Mouse (Mus musculus): ENCODE results near the gene Ube4a. TPM values are rescaled to one million over a fixed set of nuclear protein-coding genes. Genes with fewer than 3 reads are reported as not detected.

Ube4a gene
- total RNA-seq, 1 experiment from 2014 or later, result 52.3 TPM

DNA sequence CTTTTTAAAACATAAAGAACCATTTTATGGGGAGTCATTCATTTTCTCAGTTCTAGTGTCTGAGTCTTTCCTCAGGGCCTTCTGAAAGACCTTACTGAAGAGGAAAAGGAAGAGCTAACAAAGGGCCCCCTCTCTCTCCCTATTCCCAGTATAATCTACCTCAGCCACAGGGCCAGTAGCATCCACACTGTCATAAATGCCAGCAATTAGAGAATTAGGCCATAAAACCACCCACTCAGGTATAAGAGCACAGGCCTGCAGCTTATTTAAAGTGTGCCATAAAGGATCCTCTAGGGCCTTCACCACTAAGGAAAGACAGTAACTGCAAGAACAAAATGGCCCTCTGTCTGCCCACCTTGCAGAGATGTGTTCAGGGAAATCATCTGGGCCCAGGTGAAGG is 91.2 kb downstream of the Ube4a start:
- no peak for ATAC-seq (replicated peaks; ENCODE audit: low read depth, poor library complexity, severe bottlenecking)

GRCm38 (mm10) chr9:44873665-44874064 is 91.7 kb downstream of the Ube4a start:
- ATAC-seq (replicated peaks; ENCODE audit: low read depth, poor library complexity, severe bottlenecking), result no peak

Other genes starting within 250 kb of the Ube4a start
- gene Phldb1, start 230.4 kb downstream of the Ube4a start, total RNA-seq (2017), result 7.9 and 9.5 TPM in 2 replicates
- 167 and 196 TPM in 2 replicates for gene Arcn1, start 197.8 kb downstream of the Ube4a start, total RNA-seq (2017)
- gene Ift46, start 197.7 kb downstream of the Ube4a start, total RNA-seq (2017), result 26.1 and 37.7 TPM in 2 replicates
- 0.44 and 1.4 TPM in 2 replicates for gene Tmem25, start 166.3 kb downstream of the Ube4a start, total RNA-seq (2017)
- gene Ttc36, start 162.5 kb downstream of the Ube4a start, total RNA-seq (2017), result not detected in 2 replicates
- 19.9 and 21.1 TPM in 2 replicates for gene Kmt2a, start 84.3 kb downstream of the Ube4a start, total RNA-seq (2017)
- gene Atp5l, start 44.9 kb downstream of the Ube4a start, total RNA-seq (2017), result 118 and 199 TPM in 2 replicates
- 1.4 TPM in 1 of 2 replicates, not detected in the other for gene Cd3g, start 14.8 kb upstream of the Ube4a start, total RNA-seq (2017)
- 0.05 TPM in 1 of 2 replicates, not detected in the other for gene Cd3d, start 16.2 kb upstream of the Ube4a start, total RNA-seq (2017)
- not detected in 2 replicates for gene Cd3e, start 44.0 kb upstream of the Ube4a start, total RNA-seq (2017)
- gene Mpzl2, start 74.2 kb upstream of the Ube4a start, total RNA-seq (2017), result not detected in 2 replicates
- gene Mpzl3, start 89.6 kb upstream of the Ube4a start, total RNA-seq (2017), result 0.27 and 1.0 TPM in 2 replicates
- 1.6 and 6.1 TPM in 2 replicates for gene Jaml, start 113.6 kb upstream of the Ube4a start, total RNA-seq (2017)
- gene Scn2b, start 152.2 kb upstream of the Ube4a start, total RNA-seq (2017), result not detected in 2 replicates
- gene Scn4b, start 172.8 kb upstream of the Ube4a start, total RNA-seq (2017), result not detected in 2 replicates
- gene BC049352, start 216.4 kb upstream of the Ube4a start, total RNA-seq (2017), result not detected in 2 replicates
- gene Tmprss4, start 238.5 kb upstream of the Ube4a start, total RNA-seq (2017), result 0.19 TPM in 1 of 2 replicates, not detected in the other